Mouse (Mus musculus): ENCODE data around the gene Gm20388.

The Gm20388 gene

DNA sequence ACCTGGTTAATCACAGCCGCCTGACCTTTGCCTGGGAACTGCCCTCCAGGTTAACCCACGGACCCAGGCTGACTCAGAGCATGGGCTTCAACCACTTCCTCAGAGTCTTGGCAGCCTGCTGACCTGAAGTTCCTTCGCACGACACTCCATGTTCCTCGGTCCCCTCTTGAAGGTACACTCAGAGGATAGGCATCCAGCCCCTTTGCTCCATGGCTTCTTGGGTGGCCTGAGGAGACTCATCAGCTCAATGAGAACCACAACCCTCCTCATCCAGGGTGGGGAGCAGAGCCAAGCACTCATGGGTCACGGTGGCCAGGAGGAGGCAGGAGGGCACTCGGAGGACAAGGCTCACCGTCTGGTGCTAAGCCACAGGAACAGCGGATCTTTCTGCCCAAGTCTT is 1015.6 kb downstream of the Gm20388 start:
- no peak for DNase-seq (ENCODE audit: low read depth, low spot score)

DNA sequence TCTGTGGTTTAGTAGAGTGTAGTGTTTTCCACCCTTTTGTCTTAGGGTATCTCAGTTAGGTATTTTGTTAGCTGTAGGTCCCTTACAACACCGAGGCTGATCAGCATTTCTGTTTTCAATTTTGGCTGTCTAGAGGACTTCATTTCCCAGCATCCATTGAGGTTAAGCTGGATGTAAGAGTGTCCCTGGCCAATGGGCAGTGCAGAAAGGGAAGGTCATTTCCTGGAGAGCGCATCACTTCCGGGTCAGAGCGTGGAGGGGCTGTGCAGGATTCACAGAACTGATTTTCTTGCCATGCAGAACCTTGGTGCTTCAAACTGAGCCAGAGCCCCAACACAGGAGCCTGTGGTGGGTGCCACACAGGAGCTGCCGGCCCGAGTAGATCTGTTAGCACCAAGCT is 1017.4 kb downstream of the Gm20388 start:
- DNase-seq (ENCODE audit: low read depth, low spot score): peak; percentile 10

DNA sequence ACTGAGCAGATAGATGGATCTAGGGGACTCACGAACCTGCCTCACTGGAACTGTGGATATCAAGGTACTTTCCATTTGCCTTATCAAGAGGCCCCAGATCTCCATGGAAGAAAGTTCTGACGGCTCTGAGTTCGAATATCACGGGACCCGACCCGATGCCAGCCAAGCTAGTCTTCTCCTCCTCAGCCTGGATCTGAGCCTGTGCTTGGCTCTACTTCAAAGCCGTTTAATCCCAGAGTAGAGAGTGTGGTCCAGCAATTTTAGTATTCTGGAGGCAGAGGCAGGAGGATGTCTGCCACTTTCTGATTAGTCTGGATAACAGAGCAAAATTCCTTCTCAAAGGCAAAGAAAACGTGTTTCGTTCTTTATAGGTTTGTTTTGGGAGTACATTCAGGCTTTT is 1024.0 kb downstream of the Gm20388 start:
- DNase-seq (ENCODE audit: low read depth, low spot score): no peak

DNA sequence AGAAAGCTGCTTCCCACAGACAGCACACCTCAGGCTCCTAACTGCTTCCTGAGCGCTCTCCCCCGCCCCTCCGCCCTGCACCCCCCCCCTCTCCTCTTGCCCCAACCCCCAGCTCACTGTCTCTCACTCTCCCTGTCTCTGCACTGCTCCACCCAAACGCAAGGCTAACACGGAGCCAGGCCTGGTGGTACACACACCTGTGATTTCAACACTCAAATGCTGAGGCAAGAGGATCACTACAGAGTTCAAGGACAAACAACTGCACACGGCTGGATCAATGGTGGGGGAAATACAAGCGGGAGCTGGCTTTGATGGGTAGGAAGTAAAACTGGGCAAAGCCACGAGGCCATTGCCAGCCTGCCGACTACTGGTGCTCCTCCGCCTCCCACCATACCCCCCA is 1026.0 kb downstream of the Gm20388 start:
- no peak for DNase-seq (ENCODE audit: low read depth, low spot score)

GRCm38 (mm10) chr8:120937474-120937873 is 1026.8 kb downstream of the Gm20388 start:
- no peak for DNase-seq (ENCODE audit: low read depth, low spot score)

- no peak for DNase-seq (ENCODE audit: low read depth, low spot score)
These were observed 1029.6 kb downstream of the Gm20388 start for GRCm38 (mm10) chr8:120940287-120940686.

DNA sequence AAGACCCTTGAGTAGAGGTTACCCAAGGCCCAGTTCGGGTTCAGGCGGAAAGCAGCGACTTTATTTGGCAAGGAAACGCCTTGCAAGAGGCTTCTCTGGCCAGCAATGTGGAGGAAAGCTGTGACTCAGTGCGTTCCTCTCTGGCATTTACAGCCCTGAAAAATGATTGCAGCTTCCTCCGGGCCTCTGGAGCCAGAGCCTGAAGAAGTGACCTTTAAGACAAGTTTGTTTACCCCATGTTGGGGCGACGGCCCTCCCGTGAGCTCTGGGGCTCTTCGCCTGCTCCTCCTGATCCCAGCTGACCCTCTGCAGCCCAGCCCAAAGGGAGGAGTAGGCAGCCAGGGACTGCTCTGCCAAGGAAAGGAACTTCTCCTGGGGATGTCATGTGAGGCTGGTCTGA is 1036.6 kb downstream of the Gm20388 start:
- no peak for DNase-seq (ENCODE audit: low read depth, low spot score)

- DNase-seq (ENCODE audit: low read depth, low spot score): no peak
These were observed 1037.5 kb downstream of the Gm20388 start for GRCm38 (mm10) chr8:120948050-120948595.

DNA sequence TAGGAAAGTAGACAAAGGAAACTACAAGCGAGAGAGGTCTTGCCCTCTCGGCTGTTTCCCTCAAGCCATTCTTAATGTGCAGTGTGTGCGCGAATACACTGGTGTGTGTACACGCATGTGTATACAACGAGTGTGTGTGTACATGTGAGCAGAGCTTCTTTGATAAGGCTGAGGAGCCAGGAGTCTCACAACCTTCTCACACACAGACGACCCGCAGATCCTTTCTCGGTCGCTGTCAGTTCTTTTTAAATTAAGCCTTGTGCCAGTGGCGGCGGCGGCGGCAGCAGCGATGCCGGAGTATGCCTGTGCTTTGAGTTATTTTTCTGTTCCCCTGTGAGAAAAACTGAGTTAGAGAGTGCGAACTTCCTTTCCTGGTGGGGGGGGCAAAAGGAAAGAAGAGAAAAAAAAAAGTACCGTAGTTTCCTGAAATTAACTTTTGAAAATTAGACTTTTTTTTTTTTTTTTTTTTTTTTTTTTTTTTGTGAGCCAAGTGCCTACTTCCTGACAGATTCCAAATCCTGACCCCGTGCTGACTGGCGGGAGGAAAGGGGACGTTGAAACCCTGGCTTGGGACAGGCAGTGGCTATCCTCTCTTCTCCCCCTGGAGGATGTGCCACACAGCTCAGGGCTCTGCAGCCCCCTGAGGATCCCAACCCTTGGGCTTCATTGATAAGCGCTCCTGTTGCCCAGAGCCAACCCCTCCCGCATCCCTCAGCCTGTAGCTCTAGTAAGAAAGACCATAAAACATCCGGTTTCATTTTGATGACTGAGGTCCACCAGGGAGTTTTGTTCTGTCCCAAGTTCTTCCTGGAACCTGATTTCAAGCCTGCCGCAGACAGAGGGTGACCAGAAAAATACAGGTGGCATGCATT is 1038.2 kb downstream of the Gm20388 start:
- no peak for DNase-seq (ENCODE audit: low read depth, low spot score)

- no peak for DNase-seq (ENCODE audit: low read depth, low spot score)
These were observed 1040.1 kb downstream of the Gm20388 start for GRCm38 (mm10) chr8:120950674-120951218.

- DNase-seq (ENCODE audit: low read depth, low spot score): no peak
These were observed 1048.8 kb downstream of the Gm20388 start for GRCm38 (mm10) chr8:120959470-120959891.

- no peak for DNase-seq (ENCODE audit: low read depth, low spot score)
These were observed 1052.2 kb downstream of the Gm20388 start for GRCm38 (mm10) chr8:120962606-120963380.

DNA sequence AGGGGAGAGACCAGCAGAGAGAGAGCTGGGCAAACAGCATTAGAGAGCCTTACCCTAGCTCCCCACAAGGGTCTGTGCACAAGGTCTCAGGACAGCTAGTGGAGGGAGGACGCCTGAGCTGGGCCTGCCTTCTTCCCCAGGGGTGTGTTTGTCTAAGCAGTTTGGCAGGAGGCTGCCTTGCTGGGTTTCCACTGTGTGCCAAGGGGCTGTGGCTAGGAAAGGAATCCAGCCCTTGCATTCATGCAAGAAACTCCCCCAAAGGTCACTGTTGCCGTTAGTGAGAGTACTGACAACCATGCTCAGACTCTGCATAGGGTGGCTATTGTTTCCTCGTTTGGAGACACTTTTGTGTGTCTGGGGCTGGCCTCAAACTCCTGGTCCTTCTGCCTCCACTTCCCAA is 1055.9 kb downstream of the Gm20388 start:
- no peak for DNase-seq (ENCODE audit: low read depth, low spot score)

GRCm38 (mm10) chr8:120968308-120968707 is 1057.7 kb downstream of the Gm20388 start:
- DNase-seq (ENCODE audit: low read depth, low spot score): no peak

- peak; percentile 24 for DNase-seq (ENCODE audit: low read depth, low spot score)
These were observed 1059.7 kb downstream of the Gm20388 start for GRCm38 (mm10) chr8:120970346-120970745.

DNA sequence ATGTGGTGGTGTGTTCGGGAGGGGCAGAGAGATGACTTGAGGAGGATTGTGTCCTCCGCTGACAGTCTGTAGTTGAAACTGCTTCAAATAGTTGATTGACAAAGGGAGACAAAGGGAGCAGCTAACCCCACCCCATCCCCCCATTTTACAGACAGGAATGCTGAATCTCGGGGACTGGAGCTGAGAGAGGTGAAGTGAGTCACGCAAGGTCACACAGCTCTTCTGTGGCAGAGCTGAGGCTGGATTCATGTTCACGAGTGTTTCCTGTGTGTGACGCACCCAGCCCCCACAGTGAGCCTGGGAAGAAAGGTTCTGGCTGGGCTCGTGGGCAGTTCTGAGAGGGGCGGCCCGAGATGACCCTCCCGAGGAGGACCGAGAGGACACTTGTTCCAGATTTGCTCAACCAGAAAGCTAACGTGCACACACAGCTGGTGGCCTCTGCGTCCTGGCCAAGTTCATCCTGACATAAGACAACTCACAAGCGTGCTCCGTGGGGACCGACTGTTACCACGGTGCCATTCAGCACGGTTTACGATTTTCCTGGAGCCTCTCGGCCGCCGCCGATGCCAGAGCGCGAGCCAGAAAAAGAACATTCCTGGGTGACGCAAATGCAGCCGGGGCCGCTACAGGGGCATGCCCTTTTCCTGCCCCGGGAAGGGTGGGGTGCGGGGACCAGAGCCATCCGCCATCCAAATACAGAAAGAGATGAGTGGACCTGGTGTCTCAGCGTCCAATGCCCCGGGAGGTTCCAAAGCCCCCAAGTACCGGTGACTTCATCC is 1061.2 kb downstream of the Gm20388 start:
- peak; percentile 11 for DNase-seq (ENCODE audit: low read depth, low spot score)

DNA sequence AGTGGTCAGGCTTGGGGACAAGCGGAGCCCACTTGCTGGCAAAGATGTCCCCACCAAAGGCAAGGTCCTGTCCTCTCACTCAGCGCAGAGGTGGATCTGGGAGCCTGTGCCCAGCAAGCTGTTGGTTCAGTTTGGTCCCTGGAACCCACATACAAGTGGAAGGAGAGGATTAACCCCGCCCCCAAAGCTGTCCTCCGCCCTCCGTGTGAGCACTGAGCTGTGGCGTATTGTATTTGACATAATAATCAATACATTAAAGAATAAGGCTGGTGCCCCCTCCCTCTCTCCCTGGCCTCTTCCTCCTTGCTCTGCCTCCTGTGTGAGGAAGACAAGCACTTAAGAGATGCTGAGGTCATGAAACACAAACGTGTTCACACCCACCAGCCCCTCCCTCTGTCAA is 1062.4 kb downstream of the Gm20388 start:
- no peak for DNase-seq (ENCODE audit: low read depth, low spot score)

DNA sequence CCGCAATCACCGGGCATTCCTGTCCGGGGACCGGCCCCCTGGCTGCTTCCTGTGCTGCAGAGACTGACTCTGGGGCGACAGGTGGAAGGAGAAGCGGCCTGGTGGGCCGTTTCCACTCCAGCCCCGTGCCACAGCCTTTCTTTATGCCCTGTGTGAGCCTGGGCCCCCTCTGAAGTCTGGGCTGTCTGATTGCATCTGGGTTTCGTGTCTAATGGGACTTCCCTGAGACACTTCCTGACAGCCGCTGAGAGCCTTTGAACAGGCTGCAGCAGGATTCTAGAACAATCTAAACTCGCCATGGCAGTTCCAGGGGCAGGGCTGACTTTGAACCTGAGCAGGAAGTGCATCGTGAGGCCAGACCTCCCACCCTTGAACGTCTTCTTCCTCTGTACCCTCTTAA is 1066.5 kb downstream of the Gm20388 start:
- no peak for DNase-seq (ENCODE audit: low read depth, low spot score)

DNA sequence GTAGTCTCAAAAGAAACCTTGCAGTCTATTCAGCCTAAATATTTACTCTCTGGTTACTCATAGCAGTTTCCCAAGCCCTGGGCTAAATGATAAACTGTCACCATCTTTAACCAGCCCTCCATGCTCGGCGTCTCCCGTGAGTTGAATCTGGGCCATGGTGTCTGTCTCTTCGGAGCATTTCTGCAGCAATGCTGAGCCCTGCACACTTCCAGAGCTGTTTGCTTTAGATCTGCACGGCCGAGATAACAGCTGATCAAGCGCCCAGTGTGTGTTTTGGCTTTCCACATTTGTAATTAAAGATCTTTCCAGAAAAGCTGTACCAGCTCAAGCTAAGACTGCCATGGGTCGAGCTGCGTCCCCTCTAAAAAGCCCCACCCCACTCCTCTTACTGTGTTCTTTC is 1068.6 kb downstream of the Gm20388 start:
- peak; percentile 12 for DNase-seq (ENCODE audit: low read depth, low spot score)

DNA sequence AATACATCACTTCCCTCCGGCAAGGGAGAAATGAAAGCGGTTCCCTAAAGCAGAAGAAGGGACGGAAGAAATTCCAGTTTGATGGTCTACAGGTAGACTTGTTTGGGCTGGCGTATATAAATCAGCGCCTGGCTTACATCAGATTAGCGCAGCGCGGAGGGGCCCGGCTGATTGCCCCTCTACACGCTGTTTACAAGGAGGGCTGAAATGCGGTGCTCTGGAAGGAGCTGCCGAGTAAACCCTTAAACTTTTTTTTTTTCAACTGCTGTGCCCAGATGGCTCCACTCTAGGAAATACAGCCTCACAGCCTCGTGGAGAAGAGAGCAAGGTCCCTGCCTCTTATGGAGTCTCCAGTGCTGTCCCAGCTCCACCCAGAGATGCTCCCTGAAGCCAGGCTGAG is 1070.3 kb downstream of the Gm20388 start:
- no peak for DNase-seq (ENCODE audit: low read depth, low spot score)

GRCm38 (mm10) chr8:120984888-120985287 is 1074.2 kb downstream of the Gm20388 start:
- no peak for DNase-seq (ENCODE audit: low read depth, low spot score)
